Mouse (Mus musculus): ENCODE measurements around the gene Sh3d21.

Gene Sh3d21

GRCm38 (mm10) chr4:126109613-126110373, 53.5 kb downstream of the Sh3d21 start:
- DNase-seq (ENCODE audit: low spot score in 2 of 2): no peak

DNA sequence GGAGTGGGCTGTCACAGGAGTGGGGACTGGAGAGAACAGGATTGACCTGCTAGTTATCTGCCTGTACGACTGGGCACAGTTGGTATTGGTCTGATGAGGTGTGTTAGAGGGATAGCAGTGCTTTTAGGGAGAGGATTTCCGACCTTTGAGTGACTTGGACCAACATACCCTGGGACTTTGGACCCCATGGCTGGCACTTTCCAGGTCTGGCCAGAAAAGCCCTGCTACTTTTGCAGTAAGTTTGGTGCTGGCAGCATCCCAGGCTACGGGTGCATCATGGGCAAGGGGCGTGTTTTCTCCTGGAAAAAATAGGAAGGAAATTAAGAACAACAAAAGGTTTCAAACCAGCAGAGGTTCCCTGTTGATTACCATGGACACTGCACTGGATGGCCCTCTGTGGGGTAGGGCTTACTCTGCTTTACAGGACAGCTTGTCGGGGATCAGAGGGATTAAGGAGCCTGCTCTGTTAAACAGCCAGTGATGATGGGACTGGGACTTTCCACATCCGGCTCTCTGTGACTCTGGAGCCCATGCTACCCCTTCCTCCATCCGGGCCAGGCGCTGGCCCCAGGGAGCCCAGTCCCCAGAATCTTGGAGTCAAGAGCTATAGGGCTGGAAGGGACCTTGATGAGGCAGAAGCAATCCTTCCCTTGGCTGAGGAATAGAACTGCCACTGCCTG, 55.1 kb downstream of the Sh3d21 start:
- no peak for DNase-seq (ENCODE audit: low spot score in 2 of 2)

DNA sequence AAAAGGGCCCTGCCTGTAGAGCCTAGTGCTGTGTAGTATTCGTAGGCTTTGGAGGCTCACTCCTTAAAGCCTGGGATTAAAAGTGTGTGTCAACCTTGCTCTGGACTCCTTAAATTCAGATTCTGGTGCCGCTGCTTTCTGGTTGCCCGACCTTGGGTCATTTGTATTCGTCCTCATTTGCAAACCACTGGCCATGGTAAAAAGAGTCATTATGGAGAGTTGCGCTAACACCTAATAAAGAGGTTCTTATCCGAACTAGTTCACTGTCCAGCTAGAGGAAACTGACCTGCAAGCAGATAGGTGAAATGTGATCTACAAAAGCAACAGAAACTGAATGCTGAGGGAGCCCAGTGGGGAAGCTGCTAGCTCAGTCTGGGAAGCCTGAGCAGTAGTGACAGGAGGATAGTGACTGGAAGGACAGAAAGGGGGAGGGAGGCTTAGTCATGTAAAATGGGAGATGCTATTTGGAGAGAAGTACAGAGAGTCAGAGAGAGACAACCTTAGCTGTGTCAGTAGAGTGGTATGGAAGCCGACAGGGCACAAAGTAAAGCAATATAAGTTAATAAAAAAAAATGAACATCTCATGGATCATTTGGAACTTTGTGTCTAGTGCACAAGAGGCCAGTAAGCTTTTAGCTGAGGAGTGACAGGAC, 58.0 kb downstream of the Sh3d21 start:
- no peak for DNase-seq (ENCODE audit: low spot score in 2 of 2)

GRCm38 (mm10) chr4:126104261-126105075, 58.8 kb downstream of the Sh3d21 start:
- peak in 1 of 2 experiments; percentile 42 for DNase-seq (ENCODE audit: low spot score in 2 of 2)

GRCm38 (mm10) chr4:126103590-126104068, 59.7 kb downstream of the Sh3d21 start, which contains the start of gene Stk40:
Gene Stk40, plus strand, starts transcription at chr4:126103957.
- DNase-seq (ENCODE audit: low spot score in 2 of 2): peak; percentile 91 to 95

- DNase-seq (ENCODE audit: low spot score in 2 of 2): peak; percentile 85 to 87
These were observed 60.2 kb downstream of the Sh3d21 start for GRCm38 (mm10) chr4:126103057-126103581.

GRCm38 (mm10) chr4:126102061-126102841, 61.0 kb downstream of the Sh3d21 start:
- DNase-seq (ENCODE audit: low spot score in 2 of 2): peak; percentile 60 to 66

- no peak for DNase-seq (ENCODE audit: low spot score in 2 of 2)
These were observed 62.5 kb downstream of the Sh3d21 start for GRCm38 (mm10) chr4:126100764-126101163.

Data from frontal cortex, postnatal 36 days (tissue).